Mouse (Mus musculus): ENCODE measurements around the gene Rps6ka3.

The Rps6ka3 gene

GRCm38 (mm10) chrX:159321342-159321741, 111.2 kb downstream of the Rps6ka3 start:
- peak in 1 of 2 experiments; percentile 22 for DNase-seq (ENCODE audit: low spot score in 2 of 2)

- no peak for DNase-seq (ENCODE audit: low spot score in 2 of 2)
Observed at GRCm38 (mm10) chrX:159364506-159364905, 154.4 kb downstream of the Rps6ka3 start.

- DNase-seq (ENCODE audit: low spot score in 2 of 2) = peak; percentile 60 to 61
Observed at GRCm38 (mm10) chrX:159371831-159372752, 162.0 kb downstream of the Rps6ka3 start, which contains the start of gene Eif1ax. Gene Eif1ax (plus strand): TSS chrX:159372178.

- DNase-seq (ENCODE audit: low spot score in 2 of 2) = no peak
Observed at GRCm38 (mm10) chrX:159372753-159373144, 162.6 kb downstream of the Rps6ka3 start.

- no peak for DNase-seq (ENCODE audit: low spot score in 2 of 2)
Observed at GRCm38 (mm10) chrX:159387105-159387504, 177.0 kb downstream of the Rps6ka3 start.

GRCm38 (mm10) chrX:159388953-159389352, 178.8 kb downstream of the Rps6ka3 start:
- DNase-seq (ENCODE audit: low spot score in 2 of 2) = no peak

GRCm38 (mm10) chrX:159390347-159390962, 180.3 kb downstream of the Rps6ka3 start:
- no peak for DNase-seq (ENCODE audit: low spot score in 2 of 2)

- DNase-seq (ENCODE audit: low spot score in 2 of 2) = no peak
Observed at GRCm38 (mm10) chrX:159391239-159391638, 181.1 kb downstream of the Rps6ka3 start.

GRCm38 (mm10) chrX:159409253-159409652, 199.1 kb downstream of the Rps6ka3 start:
- no peak for DNase-seq (ENCODE audit: low spot score in 2 of 2)

- peak in 1 of 2 experiments; percentile 0 for DNase-seq (ENCODE audit: low spot score in 2 of 2)
Observed at GRCm38 (mm10) chrX:159414130-159414828, 204.2 kb downstream of the Rps6ka3 start, which contains the start of gene Map7d2. Gene Map7d2 (plus strand): TSS chrX:159414572.

- peak in 1 of 2 experiments; percentile 2 for DNase-seq (ENCODE audit: low spot score in 2 of 2)
Observed at GRCm38 (mm10) chrX:159414829-159415673, 204.9 kb downstream of the Rps6ka3 start.
